Mouse (Mus musculus) T-helper 17 cell (primary cell): ENCODE data around the gene Pde11a.

Experiments
- in situ Hi-C, 2 experiments: fragments of 300-600 bp; cut with MboI, MseI; formaldehyde crosslinking; loops; 1 replicate in 1 of 2; 2 replicates in 1 of 2; pipeline ENCODE4 v1.15.1; 2025; ENCODE audit warnings: high pct_unique_total_duplicates in 2 of 2

The Pde11a gene

GRCm38 (mm10) chr2:76216146-76216545 lies 122.4 kb downstream of the Pde11a start:
- in situ Hi-C loops = loop anchor here (5.0 to 25.0 kb wide), 2 partner anchors 36 to 929 kb away; no protein-coding TSS in a partner anchor

- in situ Hi-C loops = loop anchor here (5.0 to 25.0 kb wide), 2 partner anchors 37 to 928 kb away; no protein-coding TSS in a partner anchor
These were observed 123.4 kb downstream of the Pde11a start for GRCm38 (mm10) chr2:76215219-76215618.

- in situ Hi-C loops = no loop called here
These were observed 153.4 kb downstream of the Pde11a start for GRCm38 (mm10) chr2:76185126-76185525.

- in situ Hi-C loops = loop anchor here in 1 of 2 experiments (25.0 kb wide), 1 partner anchor 1851 kb away; no protein-coding TSS in a partner anchor
These were observed 175.8 kb downstream of the Pde11a start for GRCm38 (mm10) chr2:76162822-76163221.

GRCm38 (mm10) chr2:76158973-76159372 lies 179.6 kb downstream of the Pde11a start:
- in situ Hi-C loops = loop anchor here in 1 of 2 experiments (25.0 kb wide), 1 partner anchor 1847 kb away; no protein-coding TSS in a partner anchor

- in situ Hi-C loops = no loop called here
These were observed 197.4 kb downstream of the Pde11a start for GRCm38 (mm10) chr2:76141136-76141535.

GRCm38 (mm10) chr2:76132983-76133382 lies 205.6 kb downstream of the Pde11a start:
- in situ Hi-C loops = no loop called here

GRCm38 (mm10) chr2:76129933-76130627 lies 208.5 kb downstream of the Pde11a start:
- in situ Hi-C loops = loop anchor here (5.0 kb wide), 1 partner anchor 207 kb away; the partner anchor contains the start of gene Pde11a (in 2 of the 2)

GRCm38 (mm10) chr2:76129058-76129437 lies 209.5 kb downstream of the Pde11a start:
- in situ Hi-C loops = loop anchor here (5.0 kb wide), 1 partner anchor 208 kb away; the partner anchor contains the start of gene Pde11a (in 2 of the 2)

- in situ Hi-C loops = loop anchor here (5.0 kb wide), 1 partner anchor 209 kb away; the partner anchor contains the start of gene Pde11a (in 2 of the 2)
These were observed 210.2 kb downstream of the Pde11a start for GRCm38 (mm10) chr2:76128105-76129057.

- in situ Hi-C loops = loop anchor here (5.0 kb wide), 1 partner anchor 211 kb away; the partner anchor contains the start of gene Pde11a (in 2 of the 2)
These were observed 211.9 kb downstream of the Pde11a start for GRCm38 (mm10) chr2:76126651-76127050.

- in situ Hi-C loops = loop anchor here (5.0 kb wide), 1 partner anchor 212 kb away; the partner anchor contains the start of gene Pde11a (in 2 of the 2)
These were observed 213.8 kb downstream of the Pde11a start for GRCm38 (mm10) chr2:76124821-76125220.

- in situ Hi-C loops = no loop called here
These were observed 216.4 kb downstream of the Pde11a start for GRCm38 (mm10) chr2:76122167-76122566.

- in situ Hi-C loops = no loop called here
These were observed 218.7 kb downstream of the Pde11a start for GRCm38 (mm10) chr2:76119848-76120247.

GRCm38 (mm10) chr2:76118491-76118890 lies 220.1 kb downstream of the Pde11a start:
- in situ Hi-C loops = no loop called here

GRCm38 (mm10) chr2:76117219-76117618 lies 221.4 kb downstream of the Pde11a start:
- in situ Hi-C loops = no loop called here

- in situ Hi-C loops = no loop called here
These were observed 222.9 kb downstream of the Pde11a start for GRCm38 (mm10) chr2:76115696-76116095.

- in situ Hi-C loops = no loop called here
These were observed 223.8 kb downstream of the Pde11a start for GRCm38 (mm10) chr2:76114734-76115133.

GRCm38 (mm10) chr2:76109653-76110052 lies 228.9 kb downstream of the Pde11a start:
- in situ Hi-C loops = no loop called here

GRCm38 (mm10) chr2:76101889-76102602 lies 236.5 kb downstream of the Pde11a start:
- in situ Hi-C loops = no loop called here

GRCm38 (mm10) chr2:76100597-76100996 lies 238.0 kb downstream of the Pde11a start:
- in situ Hi-C loops = no loop called here
